In genomic region chr6:122270152-122270551, GRCm38 (mm10) we compare ENCODE assay signal across 33 mouse cellular contexts. TPM values are rescaled to one million over a fixed set of nuclear protein-coding genes. Genes with fewer than 3 reads are reported as not detected.
DNase-seq lines count a peak whose midpoint lies in the region; ATAC-seq and TF ChIP-seq lines count a peak whose summit lies in the region.
"Had no signal": no experiment of that assay in that cellular context is flagged by ENCODE, and none has a peak within 500 bp of the region (broad histone marks: within the 10 kb centered on the region; RNA-seq: fewer than 3 reads in every experiment).

No protein-coding gene starts in this region.

- peak overlapping the region; percentile 31 to 33; a peak in 3 of 4 replicates for H3K4me3 ChIP-seq in MEL (ENCODE audit: control insufficient read depth in 1 of 2, insufficient read depth in 1 of 2, low read depth in 2 of 2, low read length in 2 of 2)
- no peak overlapping the region for H3K4me3 ChIP-seq in stomach, postnatal 0 days (ENCODE audit: low read depth, low read length)
- H3K4me3 ChIP-seq: erythroblast, embryonic 14.5 days; forebrain, embryonic 12.5 days; heart, adult 2 months; hindbrain, embryonic 10.5 days; hindbrain, embryonic 15.5 days; intestine, embryonic 15.5 days; limb, embryonic 13.5 days; midbrain, embryonic 13.5 days; stomach, embryonic 15.5 days had no signal

- peaks cover 0 to 26% of the 10 kb centered on the region in 2 experiments; a peak in 2 of 4 replicates for H3K36me3 ChIP-seq in MEL (ENCODE audit: control insufficient read depth in 1 of 2, insufficient read depth in 2 of 2, low read length in 2 of 2)
- no peaks in the 10 kb centered on the region for H3K36me3 ChIP-seq in stomach, postnatal 0 days (ENCODE audit: control insufficient read depth, insufficient read depth, low read length)
- H3K36me3 ChIP-seq: forebrain, embryonic 12.5 days; hindbrain, embryonic 10.5 days; hindbrain, embryonic 15.5 days; intestine, embryonic 15.5 days; limb, embryonic 13.5 days; midbrain, embryonic 13.5 days; stomach, embryonic 15.5 days had no signal

- no peaks in the 10 kb centered on the region for H3K9me3 ChIP-seq in MEL (replicated peaks; ENCODE audit: insufficient read depth, low read length)
- H3K9me3 ChIP-seq in stomach, postnatal 0 days (ENCODE audit: control insufficient read depth, low read length) = no peaks in the 10 kb centered on the region
- H3K9me3 ChIP-seq: forebrain, embryonic 12.5 days; hindbrain, embryonic 15.5 days; intestine, embryonic 15.5 days; limb, embryonic 13.5 days; midbrain, embryonic 13.5 days; stomach, embryonic 15.5 days had no signal

- 77% methylated on average over 11 of the region's 11 CpGs for WGBS in stomach, postnatal 0 days

- TF ChIP-seq RAD21 in MEL (IDR thresholded peaks at IDR 0.05; ENCODE audit: low read depth, low read length) = no peak

- TF ChIP-seq POLR2A in MEL (IDR thresholded peaks at IDR 0.05; ENCODE audit: control insufficient read depth in 1 of 2, insufficient read depth in 1 of 2, low read depth in 1 of 2, low read length in 2 of 2, poor library complexity in 1 of 2) = no peak

- peak overlapping the region; percentile 73 for H3K27ac ChIP-seq in MEL (ENCODE audit: control insufficient read depth, low read depth, low read length)
- H3K27ac ChIP-seq in stomach, postnatal 0 days (replicated peaks) = no peak overlapping the region
- H3K27ac ChIP-seq: forebrain, embryonic 12.5 days; heart, adult 2 months; hindbrain, embryonic 10.5 days; hindbrain, embryonic 15.5 days; intestine, embryonic 15.5 days; limb, embryonic 13.5 days; midbrain, embryonic 13.5 days; stomach, embryonic 15.5 days had no signal

- no peak for TF ChIP-seq CTCF in MEL (IDR thresholded peaks at IDR 0.05 in 2 of 3, conservative IDR thresholded peaks at IDR 0.05 in 1 of 3; ENCODE audit: control insufficient read depth in 1 of 3, insufficient read depth in 1 of 3, low read depth in 2 of 3, low read length in 3 of 3, poor library complexity in 1 of 3, severe bottlenecking in 1 of 3)
- no peak for TF ChIP-seq CTCF in stomach, postnatal 0 days (IDR thresholded peaks at IDR 0.05; ENCODE audit: low read depth)

- no peak for DNase-seq in frontal cortex, postnatal 14 days (ENCODE audit: low spot score in 2 of 2)
- peak; percentile 54 for DNase-seq in MEL (ENCODE audit: low read depth, low spot score)
- peak; percentile 9 for DNase-seq in stomach, postnatal 0 days (ENCODE audit: low spot score)
- no peak for DNase-seq in Muller cell, postnatal 12 days (ENCODE audit: inconsistent ontology term)
- DNase-seq in urinary bladder, postnatal 10 days (ENCODE audit: low spot score) = no peak
- DNase-seq in layer of hippocampus, adult 18-20 months (ENCODE audit: low spot score in 2 of 2) = no peak
- DNase-seq: adrenal gland, postnatal 10 days; cerebellum, adult 11 months; cerebellum, adult 9-10 months; forebrain, postnatal 0 days; gastrocnemius, postnatal 25 days; heart, adult 2 months; heart, postnatal 14 days; kidney, adult 2 months; kidney, postnatal 36 days; lung, adult 18-20 months; right cerebral cortex, postnatal 25 days; thymus, postnatal 14 days had no signal

- ATAC-seq in frontal cortex, adult (ENCODE audit: low TSS enrichment) = peak; percentile 50; the same call in 1 of the 2 replicates
- peak; percentile 49 for ATAC-seq in inflammation-experienced regulatory T-cells, adult 6 months
- no peak for ATAC-seq in stomach, postnatal 0 days (ENCODE audit: low FRiP score, low TSS enrichment)
- ATAC-seq: forebrain, postnatal 0 days; intestine, embryonic 15.5 days; lung, postnatal 0 days; midbrain, embryonic 13.5 days had no signal

- peaks cover 17 to 18% of the 10 kb centered on the region in 2 experiments for H3K4me1 ChIP-seq in MEL (ENCODE audit: control insufficient read depth in 1 of 2, insufficient read depth in 2 of 2, low read length in 2 of 2)
- H3K4me1 ChIP-seq in stomach, postnatal 0 days (replicated peaks; ENCODE audit: control insufficient read depth, insufficient read depth) = no peaks in the 10 kb centered on the region
- H3K4me1 ChIP-seq: forebrain, embryonic 12.5 days; hindbrain, embryonic 10.5 days; hindbrain, embryonic 15.5 days; intestine, embryonic 15.5 days; midbrain, embryonic 13.5 days; stomach, embryonic 15.5 days had no signal

- no peak overlapping the region for H3K4me2 ChIP-seq in stomach, postnatal 0 days (replicated peaks; ENCODE audit: low read depth)
- H3K4me2 ChIP-seq: forebrain, embryonic 12.5 days; hindbrain, embryonic 15.5 days; intestine, embryonic 15.5 days; limb, embryonic 13.5 days; liver, embryonic 11.5 days; midbrain, embryonic 13.5 days; stomach, embryonic 15.5 days had no signal

- H3K27me3 ChIP-seq in MEL (ENCODE audit: control insufficient read depth in 1 of 2, insufficient read depth in 2 of 2, low read length in 2 of 2) = no peaks in the 10 kb centered on the region
- H3K27me3 ChIP-seq in stomach, postnatal 0 days (ENCODE audit: control insufficient read depth, insufficient read depth, low read length) = no peaks in the 10 kb centered on the region
- H3K27me3 ChIP-seq: forebrain, embryonic 12.5 days; hindbrain, embryonic 15.5 days; intestine, embryonic 15.5 days; limb, embryonic 13.5 days; midbrain, embryonic 13.5 days; stomach, embryonic 15.5 days had no signal

- TF ChIP-seq EP300 in MEL (IDR thresholded peaks at IDR 0.05; ENCODE audit: low read depth in 1 of 2, low read length in 2 of 2) = no peak
- no peak for TF ChIP-seq EP300 in stomach, postnatal 0 days (optimal IDR thresholded peaks at IDR 0.05)

- H3K9ac ChIP-seq in MEL (ENCODE audit: control insufficient read depth, low read depth, low read length, poor library complexity, severe bottlenecking) = peak overlapping the region; percentile 61
- H3K9ac ChIP-seq in stomach, postnatal 0 days (ENCODE audit: low read length) = no peak overlapping the region
- H3K9ac ChIP-seq: forebrain, embryonic 12.5 days; forebrain, postnatal 0 days; hindbrain, embryonic 15.5 days; intestine, embryonic 15.5 days; limb, embryonic 13.5 days; midbrain, embryonic 13.5 days; stomach, embryonic 15.5 days had no signal

- H3K79me2 ChIP-seq in MEL (ENCODE audit: control insufficient read depth, insufficient read depth, low read length, poor library complexity) = no peaks in the 10 kb centered on the region

TF ChIP-seq in MEL, 35 proteins besides CTCF, POLR2A, EP300 and RAD21 (continues in another document):
- no peak for TF ChIP-seq NELFE (IDR thresholded peaks at IDR 0.05; ENCODE audit: low read depth, low read length)
- TF ChIP-seq MAZ (IDR thresholded peaks at IDR 0.05; ENCODE audit: low read depth, low read length) = no peak
- no peak for TF ChIP-seq UBTF (IDR thresholded peaks at IDR 0.05; ENCODE audit: borderline replicate concordance, insufficient read depth, low read depth, low read length)
- TF ChIP-seq CHD2 (IDR thresholded peaks at IDR 0.05; ENCODE audit: low read length) = no peak
- no peak for TF ChIP-seq KAT2A (conservative IDR thresholded peaks at IDR 0.05; ENCODE audit: low read depth, low read length)
- no peak for TF ChIP-seq SMC3 (IDR thresholded peaks at IDR 0.05; ENCODE audit: low read depth, low read length)
- TF ChIP-seq POLR2AphosphoS5 (IDR thresholded peaks at IDR 0.05; ENCODE audit: borderline replicate concordance, low read depth, low read length) = no peak
- no peak for TF ChIP-seq BHLHE40 (IDR thresholded peaks at IDR 0.05; ENCODE audit: borderline replicate concordance, low read depth, low read length)
- TF ChIP-seq MYB (IDR thresholded peaks at IDR 0.05; ENCODE audit: low read depth, low read length) = no peak
- TF ChIP-seq TBP (IDR thresholded peaks at IDR 0.05; ENCODE audit: low read depth, low read length) = no peak
- TF ChIP-seq E2F4 (IDR thresholded peaks at IDR 0.05; ENCODE audit: borderline replicate concordance, low read depth, low read length) = no peak
- TF ChIP-seq MEF2A (IDR thresholded peaks at IDR 0.05; ENCODE audit: extremely low read depth, insufficient replicate concordance, low read depth, low read length, poor library complexity, severe bottlenecking) = no peak
- TF ChIP-seq ZNF384 (IDR thresholded peaks at IDR 0.05; ENCODE audit: low read depth, low read length) = no peak
- TF ChIP-seq USF1 (IDR thresholded peaks at IDR 0.05; ENCODE audit: low read depth, low read length) = no peak
- no peak for TF ChIP-seq ELF1 (IDR thresholded peaks at IDR 0.05; ENCODE audit: low read depth, low read length)
- 0 out of 2 replicates have a peak, but pooled peaks have one; percentile 31 for TF ChIP-seq RCOR1 (IDR thresholded peaks at IDR 0.05; ENCODE audit: low read depth, low read length)
- TF ChIP-seq ZMIZ1 (IDR thresholded peaks at IDR 0.05; ENCODE audit: low read depth, low read length) = no peak
- TF ChIP-seq ZC3H11A (IDR thresholded peaks at IDR 0.05; ENCODE audit: low read depth, low read length) = no peak
- no peak for TF ChIP-seq JUND (IDR thresholded peaks at IDR 0.05; ENCODE audit: low read depth, low read length)
- 0 out of 2 replicates have a peak, but pooled peaks have one; percentile 24 for TF ChIP-seq MYC (IDR thresholded peaks at IDR 0.05; ENCODE audit: low read depth, low read length)
- TF ChIP-seq TAL1 (IDR thresholded peaks at IDR 0.05; ENCODE audit: low read length) = no peak
- no peak for TF ChIP-seq USF2 (IDR thresholded peaks at IDR 0.05; ENCODE audit: borderline replicate concordance in 1 of 2, insufficient read depth in 1 of 2, low read depth in 1 of 2, low read length in 2 of 2)
- TF ChIP-seq TCF12 (IDR thresholded peaks at IDR 0.05; ENCODE audit: low read depth, low read length) = no peak
- no peak for TF ChIP-seq CHD1 (IDR thresholded peaks at IDR 0.05; ENCODE audit: low read depth, low read length)
- no peak for TF ChIP-seq ZKSCAN1 (IDR thresholded peaks at IDR 0.05; ENCODE audit: low read depth, low read length)

RNA-seq across cellular contexts. Expression of gene Klrg1, which starts 12.5 kb away (rescaled TPM):
- total RNA-seq in MEL (2012; rRNA removed) = 0.88 and 1.0 TPM in 2 replicates
- polyA plus RNA-seq in MEL (2012; ENCODE audit: insufficient read depth in 1 of 2, insufficient read length in 2 of 2, low read depth in 1 of 2, low replicate concordance in 2 of 2, missing spikeins in 1 of 2) = under 1 TPM in 1 of 2 experiments, not detected in 1; 0.28 TPM
- polyA plus RNA-seq in inflammation-experienced regulatory T-cells, adult 6 months (2017; shearing (Covaris generic)) = 10 to 100 TPM; 31.8 to 88.8 (median 33.5) TPM
- polyA plus RNA-seq in stomach, postnatal 0 days (2015; fragmentation: Nextera tagmentation; extraction: Ambion mirVana) = 0.08 and 0.15 TPM in 2 replicates
- under 1 TPM; 0.23 to 0.89 TPM for total RNA-seq in layer of hippocampus, adult 18-20 months (2021)
- total RNA-seq: gastrocnemius, postnatal 25 days; heart, adult 2 months; heart, postnatal 14 days had no signal
- polyA plus RNA-seq: C2C12; erythroblast, embryonic 14.5 days; heart, embryonic 14.5 days; intestine, embryonic 15.5 days; kidney, embryonic 16.5 days; liver, embryonic 11.5 days; lung, postnatal 0 days; stomach, embryonic 15.5 days had no signal

RNA-seq across cellular contexts. Expression of gene M6pr, which starts 38.4 kb away (rescaled TPM):
- total RNA-seq in MEL (2012; rRNA removed) = 158 and 186 TPM in 2 replicates
- 100 to 1,000 TPM in 1 of 2 experiments, not detected in 1; 183 TPM for polyA plus RNA-seq in MEL (2012; ENCODE audit: insufficient read depth in 1 of 2, insufficient read length in 2 of 2, low read depth in 1 of 2, low replicate concordance in 2 of 2, missing spikeins in 1 of 2)
- 100 to 1,000 TPM; 251 to 357 (median 252) TPM for polyA plus RNA-seq in inflammation-experienced regulatory T-cells, adult 6 months (2017; shearing (Covaris generic))
- polyA plus RNA-seq in stomach, postnatal 0 days (2015; fragmentation: Nextera tagmentation; extraction: Ambion mirVana) = 103 and 111 TPM in 2 replicates
- total RNA-seq in layer of hippocampus, adult 18-20 months (2021) = 10 to 100 TPM; 83.6 to 84.1 TPM

Comparison
In these comparisons a context has a peak if more than half of its experiments do, and no peak if none do; other contexts are left out.
1. DNase-seq: peak in MEL (single experiment) and stomach, postnatal 0 days (single experiment); none in frontal cortex, postnatal 14 days (0 of 2), Muller cell, postnatal 12 days (single experiment), urinary bladder, postnatal 10 days (single experiment) and layer of hippocampus, adult 18-20 months (0 of 2).
2. RNA of gene Klrg1, which starts 12.5 kb away (polyA plus RNA-seq): 31.8 to 88.8 TPM in inflammation-experienced regulatory T-cells, adult 6 months; 0.28 TPM in MEL and 0.08 to 0.15 TPM in stomach, postnatal 0 days; every median in the first group is over 10 times any median in the second.